Mouse (Mus musculus) ES-E14 (cell line): ENCODE results near the gene Ctse.

Source experiments
- HCFC1 ChIP-seq: IDR thresholded peaks from 2 replicates; pipeline ENCODE4 v1.6.1; 2012; ENCODE audit warnings: low read length, inconsistent platforms, borderline replicate concordance; ENCODE audit not compliant: insufficient read depth
- ZNF384 ChIP-seq: IDR thresholded peaks from 2 replicates; pipeline ENCODE4 v1.6.1; 2012; ENCODE audit warnings: low read depth, low read length, inconsistent platforms

GRCm38 (mm10) chr1:131657945-131658354, 19.8 kb downstream of the Ctse start:
- TF ChIP-seq ZNF384: peak; percentile 85
- no peak for TF ChIP-seq HCFC1
